Mouse (Mus musculus) hindbrain, embryonic 12.5 days (tissue): Measurements from ENCODE around the gene Akr1c19. TPM values are rescaled to one million over a fixed set of nuclear protein-coding genes. Genes with fewer than 3 reads are reported as not detected.
"Not testable (repeated sequence)": the region's sequence is repeated elsewhere in the genome, so short reads cannot be mapped to it uniquely, and the experiment has no call there.

Experiments used
- ATAC-seq: fragments of 200-750 bp; cut with Nextera tagmentation; 2 replicates; pipeline ENCODE4 v1.8.0; 2017; ENCODE audit warnings: moderate TSS enrichment; ENCODE audit not compliant: low FRiP score
- H3K27ac ChIP-seq: fragments of 300-500 bp; sonication (generic); 2 replicates; pipeline ENCODE4 v1.5.1; 2016; ENCODE audit warnings: mild to moderate bottlenecking
- H3K27me3 ChIP-seq: fragments of 300-500 bp; sonication (generic); 2 replicates; pipeline ENCODE4 v1.6.1; 2016; ENCODE audit warnings: mild to moderate bottlenecking
- H3K36me3 ChIP-seq: fragments of 300-500 bp; sonication (generic); 2 replicates; pipeline ENCODE4 v1.6.1; 2016; ENCODE audit warnings: mild to moderate bottlenecking
- H3K4me1 ChIP-seq: fragments of 300-500 bp; sonication (generic); 2 replicates; pipeline ENCODE4 v1.6.1; 2016
- H3K4me2 ChIP-seq: fragments of 300-500 bp; sonication (generic); replicated peaks from 2 replicates; pipeline ENCODE4 v1.6.1; 2016; ENCODE audit warnings: mild to moderate bottlenecking
- H3K4me3 ChIP-seq: fragments of 300-500 bp; sonication (generic); 2 replicates; pipeline ENCODE4 v1.5.1; 2016; ENCODE audit warnings: mild to moderate bottlenecking
- H3K9ac ChIP-seq: fragments of 300-500 bp; sonication (generic); 2 replicates; pipeline ENCODE4 v1.6.1; 2016; ENCODE audit warnings: mild to moderate bottlenecking, moderate library complexity
- H3K9me3 ChIP-seq: fragments of 300-500 bp; sonication (generic); replicated peaks from 2 replicates; pipeline ENCODE4 v1.6.1; 2016; ENCODE audit warnings: mild to moderate bottlenecking
- WGBS: fragments of 180-500 bp; shearing (Covaris S2); methylation state at CpG from one replicate; pipeline ENCODE4 v1.1.7; 2016; 5-methylcytosine and 5-hydroxymethylcytosine counted together
- polyA plus RNA-seq: library from polyadenylated mRNA; unstranded; fragments of >200 nt; fragmentation: Nextera tagmentation; extraction: Ambion mirVana; gene quantifications from 2 replicates; pipeline ENCODE4 v1.2.1, GENCODE M21; 2016

The Akr1c19 gene
- polyA plus RNA-seq, 1 experiment from 2014 or later: 1.3 TPM

DNA sequence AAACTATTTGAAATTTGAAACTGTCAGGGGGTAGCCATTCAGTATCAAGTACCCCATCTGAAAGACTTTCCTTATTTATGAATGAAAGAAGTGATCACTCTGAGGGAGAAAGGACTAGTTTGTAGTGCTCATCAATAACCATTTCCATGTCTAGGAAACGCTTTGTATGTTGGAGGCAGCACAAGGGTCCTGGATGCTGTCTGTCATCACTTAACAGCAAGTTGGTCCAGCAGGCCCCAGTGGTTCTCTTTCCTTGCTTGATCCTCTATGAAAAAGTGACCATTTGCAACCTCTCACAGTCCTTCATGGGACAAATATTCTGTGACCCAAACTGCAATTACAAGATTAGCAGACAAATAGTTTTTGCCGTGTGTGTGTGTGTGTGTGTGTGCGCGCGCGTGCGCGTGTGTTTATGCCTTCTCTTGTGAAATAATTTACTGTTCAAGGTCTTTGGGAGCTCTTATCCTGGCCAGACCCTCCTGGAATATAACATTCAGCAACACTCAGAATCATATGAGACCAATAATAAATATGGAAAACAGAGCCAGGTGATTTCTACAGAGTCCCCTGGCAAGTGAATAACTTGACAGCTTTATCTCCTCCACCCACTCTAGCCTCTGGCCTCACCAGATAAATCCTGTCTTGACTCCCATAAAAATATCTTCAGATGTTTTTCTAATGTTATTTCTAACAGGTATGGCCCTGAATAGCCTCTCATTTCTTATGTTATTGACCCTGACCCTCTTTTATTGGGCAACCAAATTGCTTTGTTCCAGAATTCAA lies 2.5 kb downstream of the Akr1c19 start:
- no peak overlapping the region for H3K4me3 ChIP-seq
- H3K27me3 ChIP-seq: no peaks in the 10 kb centered on the region
- no peaks in the 10 kb centered on the region for H3K9me3 ChIP-seq
- no peak for ATAC-seq
- no peaks in the 10 kb centered on the region for H3K4me1 ChIP-seq
- WGBS: 94% methylated on average over 8 of the region's 8 CpGs
- no peak overlapping the region for H3K4me2 ChIP-seq
- H3K27ac ChIP-seq: no peak overlapping the region
- no peaks in the 10 kb centered on the region for H3K36me3 ChIP-seq
- no peak overlapping the region for H3K9ac ChIP-seq

GRCm38 (mm10) chr13:4233135-4233534 lies 4.6 kb downstream of the Akr1c19 start:
- no peak overlapping the region for H3K4me2 ChIP-seq
- H3K9ac ChIP-seq: no peak overlapping the region
- no peak overlapping the region for H3K4me3 ChIP-seq
- H3K27ac ChIP-seq: no peak overlapping the region
- ATAC-seq: no peak
- H3K4me1 ChIP-seq: no peaks in the 10 kb centered on the region
- WGBS: 81% methylated on average over 1 of the region's 1 CpGs
- H3K9me3 ChIP-seq: no peaks in the 10 kb centered on the region
- no peaks in the 10 kb centered on the region for H3K36me3 ChIP-seq
- no peaks in the 10 kb centered on the region for H3K27me3 ChIP-seq

GRCm38 (mm10) chr13:4233536-4234172 lies 5.2 kb downstream of the Akr1c19 start:
- Histone ChIP-seq H3K9ac (no peak overlapping the region), H3K4me2 (no peak overlapping the region), H3K36me3 (no peaks in the 10 kb centered on the region), H3K4me1 (no peaks in the 10 kb centered on the region), H3K27me3 (no peaks in the 10 kb centered on the region), H3K9me3 (no peaks in the 10 kb centered on the region), H3K27ac (no peak overlapping the region), H3K4me3 (no peak overlapping the region)
- no peak for ATAC-seq
- WGBS: 73% methylated on average over 3 of the region's 3 CpGs

- 5% methylated on average over 13 of the region's 13 CpGs for WGBS
- no peaks in the 10 kb centered on the region for H3K36me3 ChIP-seq
- H3K27me3 ChIP-seq: no peaks in the 10 kb centered on the region
- peak overlapping the region; percentile 37 for H3K4me3 ChIP-seq
- no peaks in the 10 kb centered on the region for H3K4me1 ChIP-seq
- H3K27ac ChIP-seq: no peak overlapping the region
- H3K9ac ChIP-seq: peak overlapping the region; percentile 55; the same call in 1 of the 2 replicates
- H3K9me3 ChIP-seq: no peaks in the 10 kb centered on the region
- H3K4me2 ChIP-seq: peak overlapping the region; percentile 58
- ATAC-seq: peak; percentile 95
Measured at GRCm38 (mm10) chr13:4244861-4245559, 16.5 kb downstream of the Akr1c19 start.

- no peak for ATAC-seq
- Histone ChIP-seq H3K27ac (no peak overlapping the region), H3K9me3 (no peaks in the 10 kb centered on the region), H3K9ac (no peak overlapping the region), H3K27me3 (no peaks in the 10 kb centered on the region), H3K36me3 (no peaks in the 10 kb centered on the region), H3K4me1 (no peaks in the 10 kb centered on the region), H3K4me3 (no peak overlapping the region), H3K4me2 (no peak overlapping the region)
- WGBS: 43% methylated on average over 3 of the region's 3 CpGs
Measured at GRCm38 (mm10) chr13:4249347-4249746, 20.8 kb downstream of the Akr1c19 start.

DNA sequence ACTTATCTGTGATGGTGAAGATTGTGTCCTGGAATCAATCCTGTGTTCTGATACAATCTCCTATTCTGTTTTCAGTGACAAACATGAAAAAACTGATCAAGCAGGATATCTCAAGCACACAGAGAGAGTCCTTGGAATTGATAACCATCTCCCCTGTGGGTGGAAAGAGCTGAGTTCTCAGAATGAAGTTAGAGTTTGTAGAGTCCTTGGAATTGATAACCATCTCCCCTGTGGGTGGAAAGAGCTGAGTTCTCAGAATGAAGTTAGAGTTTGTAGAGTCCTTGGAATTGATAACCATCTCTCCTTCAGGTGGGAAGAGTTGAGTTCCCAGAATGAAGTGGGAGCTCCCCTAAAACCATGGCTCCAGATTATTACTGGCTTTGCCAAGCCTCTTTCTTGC lies 28.4 kb downstream of the Akr1c19 start:
- not testable (repeated sequence) for H3K27me3 ChIP-seq, H3K4me2 ChIP-seq, H3K36me3 ChIP-seq, H3K9me3 ChIP-seq, ATAC-seq, H3K27ac ChIP-seq, H3K4me3 ChIP-seq, H3K4me1 ChIP-seq, H3K9ac ChIP-seq

GRCm38 (mm10) chr13:4257349-4257748 lies 28.8 kb downstream of the Akr1c19 start:
- H3K4me3 ChIP-seq: no peak overlapping the region
- no peak for ATAC-seq
- H3K27me3 ChIP-seq: no peaks in the 10 kb centered on the region
- no peaks in the 10 kb centered on the region for H3K9me3 ChIP-seq
- no peak overlapping the region for H3K27ac ChIP-seq
- WGBS: 85% methylated on average over 6 of the region's 6 CpGs
- H3K4me1 ChIP-seq: no peaks in the 10 kb centered on the region
- H3K36me3 ChIP-seq: no peaks in the 10 kb centered on the region
- H3K9ac ChIP-seq: no peak overlapping the region
- H3K4me2 ChIP-seq: no peak overlapping the region

- Histone ChIP-seq H3K9ac (no peak overlapping the region), H3K27ac (no peak overlapping the region), H3K9me3 (no peaks in the 10 kb centered on the region), H3K4me2 (no peak overlapping the region), H3K27me3 (no peaks in the 10 kb centered on the region), H3K36me3 (no peaks in the 10 kb centered on the region), H3K4me3 (no peak overlapping the region), H3K4me1 (no peaks in the 10 kb centered on the region)
- no peak for ATAC-seq
- 89% methylated on average over 3 of the region's 3 CpGs for WGBS
Measured at GRCm38 (mm10) chr13:4264612-4265011, 36.1 kb downstream of the Akr1c19 start.

DNA sequence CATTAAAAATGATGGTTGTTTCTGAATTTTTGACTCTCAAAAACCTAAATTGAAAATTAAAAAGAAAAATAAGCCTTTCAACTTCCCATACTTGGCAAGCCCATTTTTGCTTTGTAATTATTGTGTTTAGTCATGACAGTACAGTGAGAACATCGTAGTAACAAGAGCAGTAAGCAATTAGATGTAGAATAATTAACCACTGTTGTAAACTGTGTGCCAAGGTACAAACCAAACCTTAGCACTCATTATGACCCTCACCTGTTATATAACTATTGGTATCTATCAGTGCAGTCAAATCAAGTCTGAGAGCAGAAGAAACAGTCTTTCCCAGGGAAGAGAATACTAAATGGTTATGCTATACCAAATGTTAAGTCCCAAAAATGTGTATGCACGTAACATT lies 36.5 kb downstream of the Akr1c19 start:
- H3K4me3 ChIP-seq: no peak overlapping the region
- H3K4me2 ChIP-seq: no peak overlapping the region
- H3K9ac ChIP-seq: no peak overlapping the region
- no peak overlapping the region for H3K27ac ChIP-seq
- H3K36me3 ChIP-seq: no peaks in the 10 kb centered on the region
- no peak for ATAC-seq
- 91% methylated on average over 2 of the region's 2 CpGs for whole genome bisulfite sequencing
- H3K27me3 ChIP-seq: no peaks in the 10 kb centered on the region
- no peaks in the 10 kb centered on the region for H3K9me3 ChIP-seq
- H3K4me1 ChIP-seq: no peaks in the 10 kb centered on the region

DNA sequence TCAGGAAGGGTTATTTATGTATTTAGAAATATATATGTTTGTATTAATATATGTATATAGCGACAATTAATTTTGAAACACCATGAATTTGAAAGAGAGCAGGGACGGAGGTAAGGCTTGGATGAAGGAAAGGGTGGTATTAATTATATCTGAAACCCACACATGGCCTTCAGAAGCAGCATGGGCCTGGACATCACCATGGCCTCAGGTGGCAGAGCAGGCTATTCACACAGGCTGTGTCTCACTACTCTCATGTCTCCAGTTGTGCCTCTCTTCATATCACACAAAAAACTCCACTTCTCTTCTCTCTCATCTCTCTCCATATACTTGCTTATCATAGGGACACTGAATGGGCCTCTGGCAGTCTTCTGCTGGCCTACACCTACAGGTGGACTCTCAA lies 37.0 kb downstream of the Akr1c19 start:
- 91% methylated on average over 2 of the region's 2 CpGs for WGBS
- H3K9ac ChIP-seq, H3K36me3 ChIP-seq, H3K4me3 ChIP-seq, H3K27me3 ChIP-seq, H3K9me3 ChIP-seq, H3K4me1 ChIP-seq, H3K27ac ChIP-seq, H3K4me2 ChIP-seq, ATAC-seq: not testable (repeated sequence)

- Histone ChIP-seq H3K4me3 (no peak overlapping the region), H3K4me1 (no peaks in the 10 kb centered on the region), H3K27me3 (no peaks in the 10 kb centered on the region), H3K4me2 (no peak overlapping the region), H3K9ac (no peak overlapping the region), H3K36me3 (no peaks in the 10 kb centered on the region), H3K27ac (no peak overlapping the region), H3K9me3 (no peaks in the 10 kb centered on the region)
- ATAC-seq: no peak
Measured at GRCm38 (mm10) chr13:4270860-4271259, 42.4 kb downstream of the Akr1c19 start.

DNA sequence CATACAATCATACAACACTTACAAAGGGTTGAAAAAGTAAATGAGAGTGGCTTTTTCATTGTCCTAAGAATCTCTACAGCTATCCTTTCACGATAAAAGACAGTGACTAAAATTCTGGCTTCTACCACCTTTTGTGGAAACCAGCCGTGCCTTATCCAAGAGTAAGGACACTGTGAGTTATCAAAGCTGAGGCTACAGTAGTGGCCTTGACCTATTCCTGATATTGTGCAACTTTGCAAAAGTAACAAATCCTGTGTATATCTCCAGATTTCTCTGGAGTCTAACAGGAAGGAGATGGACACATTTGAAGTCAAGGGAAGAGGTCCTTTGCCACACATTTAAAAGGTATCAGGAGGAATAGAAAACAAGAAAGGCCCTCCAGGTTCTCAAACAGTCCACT lies 49.0 kb downstream of the Akr1c19 start:
- Histone ChIP-seq H3K4me1 (no peaks in the 10 kb centered on the region), H3K4me3 (no peak overlapping the region), H3K36me3 (no peaks in the 10 kb centered on the region), H3K27me3 (no peaks in the 10 kb centered on the region), H3K4me2 (no peak overlapping the region), H3K9ac (no peak overlapping the region), H3K27ac (no peak overlapping the region), H3K9me3 (no peaks in the 10 kb centered on the region)
- ATAC-seq: no peak
- 95% methylated on average over 2 of the region's 2 CpGs for WGBS
